Mouse (Mus musculus) mouse embryonic stem cell (cell line): ENCODE data around the gene Anks1b.

Experiments used
- in situ Hi-C, 2 experiments: fragments of 300-500 bp; cut with MboI; formaldehyde crosslinking; loops; 1 replicate in 1 of 2; 3 replicates in 1 of 2; pipeline ENCODE4 v1.14.3; 2019 to 2020; ENCODE audit warnings: low sequenced_read_pairs in 2 of 2, low pct_unique_long_range_greater_than_20kb in 1 of 2, mixed read lengths in 1 of 2; ENCODE audit not compliant: unreplicated experiment in 1 of 2

The Anks1b gene

DNA sequence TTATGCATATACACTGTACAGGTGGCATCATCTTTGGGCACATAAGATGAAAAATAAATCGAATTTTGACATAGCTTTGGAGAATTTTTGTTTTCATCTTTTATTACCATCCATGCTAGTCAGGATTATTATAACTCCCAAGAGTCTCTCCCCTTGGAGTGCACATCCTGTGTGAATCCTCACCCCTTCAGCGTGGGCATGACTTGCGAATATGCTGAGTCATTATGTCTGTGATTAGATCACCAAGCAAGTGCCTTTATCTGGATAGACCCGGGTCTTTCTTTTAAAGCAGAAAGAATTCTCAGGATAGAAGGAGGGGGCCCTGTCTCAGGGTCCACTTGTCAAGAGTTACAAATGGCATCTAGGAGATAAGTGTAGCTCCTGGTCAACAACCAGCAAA lies 48.7 kb downstream of the Anks1b start:
- in situ Hi-C loops, result no loop called here

DNA sequence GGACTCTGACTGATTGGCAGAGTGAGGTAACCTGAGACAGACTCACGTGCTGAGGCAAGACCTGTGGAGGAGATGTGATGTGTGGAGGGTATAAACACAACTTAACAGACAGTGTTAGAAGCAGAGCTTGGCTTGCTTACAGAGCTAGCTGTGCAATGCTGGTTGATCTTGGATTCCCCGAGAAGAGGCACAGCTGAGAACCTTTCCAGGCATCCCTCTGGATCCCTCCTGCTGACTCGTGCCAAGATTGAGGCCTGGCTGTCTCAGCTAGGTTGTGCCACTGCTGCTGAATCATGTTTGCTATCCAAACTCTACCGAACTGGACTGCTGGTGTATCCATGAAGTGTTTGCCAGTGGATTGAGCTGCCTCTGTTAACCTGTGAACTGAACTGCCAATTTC lies 68.9 kb downstream of the Anks1b start:
- in situ Hi-C loops, result no loop called here

DNA sequence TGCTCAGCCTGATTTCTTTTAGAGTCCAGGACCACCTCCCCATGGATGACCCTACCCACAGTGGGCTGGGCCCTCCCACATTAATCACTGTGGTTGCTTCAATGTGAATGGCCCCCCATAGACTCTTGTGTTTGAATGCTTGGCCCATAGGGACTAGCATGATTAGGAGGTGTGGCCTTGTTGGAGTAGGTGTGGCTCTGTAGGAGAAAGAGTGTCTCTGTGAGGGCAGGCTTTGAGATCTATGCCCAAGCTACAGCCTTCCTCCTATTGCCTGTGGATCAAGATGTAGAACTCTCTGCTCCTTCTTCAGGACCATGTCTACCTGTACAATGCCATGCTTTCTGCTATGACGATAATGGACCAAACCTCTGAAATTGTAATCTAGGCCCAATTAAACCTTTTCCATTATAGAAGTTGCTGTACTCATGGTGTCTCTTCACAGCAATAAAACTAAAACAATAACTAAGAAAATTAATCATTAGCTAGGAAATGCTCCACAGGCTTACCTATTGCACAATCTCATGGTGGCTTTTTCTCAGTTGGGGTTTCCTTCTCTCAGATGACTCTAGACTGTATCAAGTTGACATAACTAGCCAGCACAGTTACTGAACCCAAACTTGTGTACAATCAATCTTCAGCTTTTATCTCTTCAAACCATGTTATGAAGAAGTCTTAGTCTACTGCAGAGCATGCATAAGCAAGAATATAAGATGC lies 73.5 kb downstream of the Anks1b start:
- in situ Hi-C loops, result no loop called here

DNA sequence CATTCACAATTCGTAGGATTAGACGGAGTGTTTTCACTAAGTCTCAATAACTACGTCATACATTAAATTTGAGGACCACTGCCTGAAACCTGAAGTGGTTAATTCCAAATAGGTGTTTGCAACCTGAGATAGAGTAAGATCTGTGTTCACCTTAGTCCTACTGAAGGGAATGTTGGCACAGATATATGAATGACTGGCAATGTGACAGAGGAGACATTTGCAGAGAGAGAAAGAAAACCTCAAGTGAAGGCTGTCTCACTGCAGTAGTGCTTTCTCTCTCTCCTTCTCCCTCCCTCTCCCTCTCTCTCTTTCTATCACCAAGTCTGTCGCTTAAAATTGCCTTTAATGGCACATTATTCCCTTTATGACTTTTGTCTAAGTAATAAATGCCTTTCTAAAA lies 101.1 kb downstream of the Anks1b start:
- in situ Hi-C loops, result no loop called here

DNA sequence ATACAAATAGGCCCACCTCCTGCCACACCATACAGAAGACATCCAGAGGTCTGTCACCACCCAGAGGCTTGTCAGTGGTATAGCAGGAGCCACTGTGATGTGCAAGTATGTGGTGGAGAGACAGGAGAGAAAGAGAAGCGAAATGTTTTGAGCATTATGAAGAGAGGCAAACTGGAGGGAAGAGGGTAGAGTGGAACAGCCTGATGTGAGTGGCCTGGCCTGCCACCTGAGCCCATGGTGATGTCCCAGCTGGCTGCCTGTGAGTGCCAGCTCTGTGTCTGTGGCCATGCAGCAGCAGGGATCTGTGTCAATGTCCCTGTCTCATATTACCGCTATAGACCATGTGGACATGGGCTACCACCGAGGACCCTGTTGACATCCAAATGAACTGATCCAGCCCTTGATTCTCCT lies 102.1 kb downstream of the Anks1b start:
- in situ Hi-C loops, result no loop called here

DNA sequence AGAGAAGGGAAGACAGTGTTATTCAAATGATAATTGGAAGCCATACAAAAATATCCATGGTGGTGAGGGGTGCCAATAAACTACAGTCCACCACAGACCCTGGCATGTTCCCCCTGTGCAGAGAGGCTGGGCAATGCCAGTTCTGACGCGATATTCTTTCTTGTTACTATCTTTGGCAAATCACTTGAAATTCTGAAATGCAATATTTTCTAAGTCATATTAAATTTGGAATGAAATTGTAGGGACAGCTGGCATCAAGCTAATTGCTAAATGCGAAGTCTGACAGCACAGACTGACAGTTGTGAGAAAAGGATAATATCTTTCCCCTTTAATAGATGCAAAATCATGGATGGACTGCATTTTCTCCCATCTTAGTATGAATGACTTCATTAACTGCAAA lies 103.3 kb downstream of the Anks1b start:
- in situ Hi-C loops, result no loop called here

DNA sequence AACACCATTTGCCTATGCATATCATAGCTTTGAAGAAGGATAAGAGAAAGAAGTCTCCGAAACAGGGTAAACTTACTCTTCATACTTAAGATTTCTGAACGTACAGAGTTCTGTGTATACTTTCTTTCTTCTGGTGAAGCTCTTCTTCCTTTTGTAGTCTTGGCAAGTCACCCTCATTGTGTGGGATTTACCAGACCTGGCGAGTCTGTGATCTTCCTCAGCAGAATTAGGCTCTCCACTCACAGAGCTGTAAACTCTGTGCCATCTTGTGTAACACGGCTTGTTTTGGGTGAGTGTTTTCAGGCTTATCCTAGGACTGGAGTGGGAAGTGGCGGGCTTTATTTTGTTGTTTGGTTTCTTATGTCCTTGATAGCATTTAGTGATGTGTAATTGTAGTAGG lies 120.9 kb downstream of the Anks1b start:
- in situ Hi-C loops, result no loop called here

DNA sequence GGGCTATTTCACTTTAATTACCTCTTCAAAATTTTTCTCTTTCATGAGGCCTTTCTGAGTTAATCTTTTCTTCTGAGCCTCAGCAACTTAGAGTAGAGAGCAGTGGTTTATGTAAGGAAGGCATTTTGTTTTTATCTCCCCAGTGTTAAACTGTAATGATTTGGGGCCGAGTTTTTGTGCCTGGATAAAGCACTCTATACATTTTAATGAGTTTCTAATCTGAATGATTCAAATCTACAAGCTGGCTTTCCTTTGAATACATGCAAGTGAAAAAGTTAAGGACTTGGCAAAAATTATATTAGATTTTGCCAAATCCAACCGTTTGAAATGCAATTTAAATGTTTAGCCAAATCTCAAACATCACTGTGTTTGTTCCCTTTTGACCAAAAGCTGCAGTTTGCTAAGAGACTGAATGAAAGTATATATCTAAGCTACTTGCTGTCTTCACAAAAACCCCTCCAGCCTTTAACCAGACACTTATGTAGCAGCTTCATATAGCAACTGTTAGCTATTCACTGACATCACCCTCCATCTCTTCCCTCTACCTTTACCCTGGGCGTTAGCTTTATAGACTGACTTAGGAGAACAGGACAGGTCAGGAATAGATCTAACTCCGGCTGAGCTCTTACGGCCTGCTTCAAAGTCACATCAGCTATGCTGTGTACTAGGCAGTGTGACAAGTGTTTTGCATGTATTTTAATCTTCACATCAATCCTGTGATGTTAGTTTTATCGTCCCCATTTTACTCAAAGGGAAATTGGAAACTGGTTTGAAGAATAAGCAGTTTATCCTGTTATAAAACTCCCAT lies 122.5 kb downstream of the Anks1b start:
- in situ Hi-C loops, result no loop called here

DNA sequence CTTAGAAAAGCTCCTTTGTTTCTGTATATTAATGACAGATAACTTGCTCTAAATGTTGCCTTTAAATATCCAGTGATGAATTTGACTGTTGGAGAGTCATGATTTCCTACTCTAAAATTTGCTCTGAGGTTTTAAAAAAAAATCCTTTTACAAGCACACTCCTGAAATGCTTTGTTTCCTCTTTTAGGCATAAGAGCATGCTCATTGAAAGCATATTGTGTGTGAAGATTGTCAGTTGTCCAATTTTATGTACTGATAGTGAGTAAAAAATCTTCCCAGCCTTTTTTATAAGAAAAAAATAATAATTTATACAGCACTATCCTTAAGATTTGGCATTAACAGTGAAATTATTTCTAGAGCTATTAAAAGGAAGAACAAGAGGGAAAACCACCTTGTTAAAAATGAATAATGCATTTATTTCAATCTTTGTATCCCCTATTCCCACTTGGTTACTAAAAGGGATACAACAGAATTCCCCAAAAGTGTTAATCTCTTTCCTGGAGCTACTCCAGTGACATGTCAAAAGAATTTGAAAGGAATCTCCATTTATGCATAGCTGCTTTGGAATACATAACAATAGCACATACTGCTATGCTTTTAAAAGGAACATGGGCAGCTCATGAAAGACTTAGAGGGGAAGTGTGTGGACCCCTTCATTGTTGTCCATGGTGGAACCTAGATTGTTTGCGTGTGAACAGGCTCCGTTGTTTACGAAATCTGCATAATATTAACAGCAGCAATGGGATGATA lies 130.8 kb downstream of the Anks1b start:
- in situ Hi-C loops, result no loop called here

DNA sequence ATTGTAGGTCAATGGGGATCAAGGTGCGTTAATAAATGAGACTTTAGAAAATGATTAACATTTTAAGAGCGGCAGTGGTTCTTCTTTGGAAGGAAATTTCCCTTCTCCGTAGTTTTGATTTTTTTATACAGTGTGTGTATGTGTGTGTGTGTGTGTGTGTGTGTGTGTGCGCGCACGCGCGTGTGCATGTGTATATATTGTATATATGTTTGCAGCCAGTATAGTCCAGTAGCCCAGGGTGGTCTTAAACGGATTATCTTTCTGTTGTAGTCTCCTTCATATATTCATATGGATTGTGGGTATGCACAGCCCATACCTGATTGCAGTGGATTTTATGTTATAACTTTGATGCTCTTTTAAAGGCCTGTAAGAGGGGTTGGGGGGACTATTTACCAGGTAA lies 131.6 kb downstream of the Anks1b start:
- in situ Hi-C loops, result no loop called here

DNA sequence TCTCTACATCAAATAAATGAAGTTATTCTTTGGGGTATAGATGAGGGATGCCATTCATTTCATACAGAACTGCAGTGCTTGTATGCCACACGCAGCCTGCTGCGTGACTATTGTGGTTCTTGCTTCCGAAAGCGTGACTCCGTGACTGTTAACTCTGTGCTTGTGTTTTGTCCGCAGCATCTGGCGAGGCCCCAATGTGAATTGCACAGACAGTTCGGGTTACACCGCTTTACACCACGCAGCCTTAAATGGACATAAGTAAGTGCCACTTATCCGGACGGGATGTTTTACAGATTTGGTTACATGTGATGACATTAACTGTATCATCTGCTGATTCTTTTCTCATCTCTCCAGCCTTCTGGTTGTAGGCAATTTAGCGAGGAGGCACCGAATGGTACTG lies 159.7 kb downstream of the Anks1b start:
- in situ Hi-C loops, result no loop called here

DNA sequence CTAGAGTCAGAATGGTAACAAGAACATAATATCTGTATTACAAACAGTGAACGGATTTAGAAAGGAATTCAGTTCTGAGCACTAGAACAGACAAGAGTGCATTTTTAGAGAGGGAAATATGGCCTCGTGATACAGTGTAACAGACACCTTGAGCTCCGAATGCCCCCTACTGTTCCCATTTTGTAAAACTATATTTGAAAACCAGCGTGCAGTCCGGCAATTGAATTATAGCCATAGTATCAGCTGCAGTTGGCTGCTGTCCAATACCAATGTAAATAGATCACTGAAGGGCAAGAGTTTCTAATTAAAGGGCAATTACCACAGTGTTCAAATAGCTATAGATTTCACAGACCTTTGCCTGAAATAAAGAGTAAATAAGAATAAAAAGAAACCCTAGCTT lies 170.0 kb downstream of the Anks1b start:
- in situ Hi-C loops, result no loop called here

DNA sequence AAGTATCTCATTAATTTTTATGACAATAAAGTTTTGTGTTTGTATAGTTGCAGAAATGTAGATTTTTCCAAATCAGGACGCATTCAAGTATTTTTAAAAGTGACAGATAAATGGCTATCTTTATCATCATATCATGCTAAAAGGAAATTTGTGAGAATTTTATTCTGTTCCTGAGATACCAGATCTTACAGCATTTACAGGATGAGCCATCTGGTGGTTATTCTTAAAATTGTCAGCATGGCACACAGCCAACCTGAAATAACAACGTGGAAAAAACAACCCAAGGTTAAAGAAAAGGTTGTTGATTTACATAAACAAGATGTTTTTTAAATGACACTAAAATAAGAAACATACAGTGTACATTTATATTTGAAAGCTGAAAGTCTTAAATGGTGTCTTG lies 170.5 kb downstream of the Anks1b start:
- in situ Hi-C loops, result no loop called here

DNA sequence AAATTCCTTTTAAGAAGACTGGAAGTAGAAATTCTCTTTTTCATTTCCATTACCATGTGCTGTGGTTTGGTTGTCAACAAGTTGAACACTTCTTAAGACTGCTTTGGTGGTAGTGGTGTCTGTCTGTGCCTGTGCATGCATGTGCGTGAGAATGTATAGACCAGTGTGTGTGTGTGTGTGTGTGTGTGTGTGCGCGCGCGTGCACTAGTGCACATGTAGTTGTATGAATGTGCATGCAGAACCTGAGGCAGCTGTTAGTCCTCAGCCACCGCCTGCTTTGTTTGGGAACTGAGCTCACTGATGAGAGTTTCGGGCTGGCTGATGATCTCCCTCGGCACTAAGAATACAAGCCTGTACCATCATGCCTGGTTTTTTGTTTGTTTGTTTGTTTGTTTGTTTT lies 170.9 kb downstream of the Anks1b start:
- in situ Hi-C loops, result no loop called here

DNA sequence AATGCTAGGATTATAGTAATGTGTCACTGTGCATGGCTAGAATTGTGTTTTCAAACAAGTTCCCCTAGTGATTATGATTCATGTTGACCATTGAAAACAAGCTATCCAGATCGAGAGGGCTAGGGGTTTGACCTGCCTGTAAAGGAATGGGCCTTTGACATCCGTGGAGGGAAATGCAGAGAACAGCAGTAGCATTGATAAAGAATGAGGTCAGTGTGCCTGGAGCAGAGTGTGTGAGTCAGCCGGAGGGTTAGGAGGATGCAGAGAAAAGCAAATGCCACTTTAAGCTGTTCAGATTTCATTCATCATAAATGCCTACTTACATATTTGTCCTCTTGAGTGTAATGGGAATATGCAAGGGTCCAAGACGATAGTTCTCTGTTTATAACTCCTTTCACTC lies 195.3 kb downstream of the Anks1b start:
- in situ Hi-C loops, result no loop called here

DNA sequence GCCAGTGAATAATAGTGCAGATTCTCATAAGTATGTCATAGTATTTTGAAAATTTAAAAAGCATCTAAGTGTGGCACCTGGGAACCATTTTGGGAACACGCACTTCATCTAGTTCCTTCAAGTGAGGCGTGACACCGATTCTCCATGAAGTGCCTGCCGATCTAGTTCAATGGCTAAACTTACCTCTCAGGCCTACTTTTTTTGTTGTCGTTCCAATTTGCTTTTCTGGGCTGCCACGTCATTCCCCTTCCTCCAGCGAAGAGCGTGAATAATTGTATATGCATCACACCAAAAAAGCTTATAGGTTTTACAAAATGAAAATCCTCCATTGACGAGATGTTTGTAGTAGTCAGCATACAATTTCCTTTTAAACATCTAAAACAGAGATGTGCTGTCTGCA lies 204.6 kb downstream of the Anks1b start:
- in situ Hi-C loops, result no loop called here

DNA sequence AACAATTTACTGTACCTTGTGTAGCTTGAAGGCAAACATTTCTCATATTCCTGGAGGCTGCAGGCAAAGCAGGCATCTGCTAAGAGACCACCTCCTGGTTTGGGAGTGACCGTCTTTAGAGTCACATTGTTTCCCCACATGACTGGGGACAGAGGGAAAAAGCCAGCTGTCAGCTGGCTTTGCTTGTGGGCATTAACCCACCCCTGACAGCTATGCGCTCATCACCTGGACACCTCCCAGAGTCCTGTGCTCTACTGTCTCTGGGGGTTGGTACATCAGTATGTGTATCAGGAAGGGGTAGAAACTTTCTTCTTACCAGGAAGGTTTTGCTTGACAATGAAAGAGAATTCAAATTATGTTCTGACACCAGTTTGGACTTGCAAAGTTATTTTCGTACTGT lies 207.8 kb downstream of the Anks1b start:
- in situ Hi-C loops, result loop anchor here in 1 of 2 experiments (10.0 kb wide), 1 partner anchor 614 kb away; no protein-coding TSS in a partner anchor

DNA sequence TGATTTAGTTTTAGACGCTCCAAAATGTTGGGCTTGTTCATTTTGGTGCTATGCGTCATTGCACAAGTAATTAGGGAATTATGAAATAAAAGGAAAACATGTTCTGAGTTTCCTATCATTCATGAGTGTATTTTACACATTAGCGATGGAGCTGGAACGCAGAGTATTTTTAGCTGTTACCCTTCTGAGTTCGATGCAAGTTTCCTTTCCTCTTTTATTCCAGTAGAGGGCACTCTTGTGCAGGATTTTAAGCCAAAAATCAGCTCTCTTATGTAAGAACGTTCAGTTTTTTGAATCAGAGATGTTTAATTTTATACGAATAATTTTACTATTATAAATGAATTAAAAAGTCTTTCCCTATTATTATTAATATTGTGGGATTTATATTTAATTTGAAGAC lies 208.3 kb downstream of the Anks1b start:
- in situ Hi-C loops, result loop anchor here in 1 of 2 experiments (10.0 kb wide), 1 partner anchor 613 kb away; no protein-coding TSS in a partner anchor

DNA sequence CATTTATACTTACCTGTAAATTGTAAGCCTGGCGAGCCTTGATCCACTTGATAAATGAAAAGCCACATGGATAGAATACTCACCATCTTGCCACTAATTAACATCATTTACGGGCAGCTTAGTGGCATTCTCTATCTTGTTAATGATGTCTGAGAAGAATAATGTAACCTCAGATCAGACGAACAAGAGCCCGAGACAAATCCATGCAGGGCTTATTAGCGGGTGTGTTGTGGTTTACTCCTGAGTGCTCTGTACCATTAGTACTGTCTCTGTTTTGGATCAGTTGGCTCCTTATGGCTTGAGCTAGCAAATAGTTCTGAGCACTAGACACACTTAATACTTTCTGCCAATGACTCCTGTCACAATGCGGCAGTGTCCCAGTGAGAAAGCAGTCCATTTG lies 220.6 kb downstream of the Anks1b start:
- in situ Hi-C loops, result no loop called here
